In the genomic region with DNA sequence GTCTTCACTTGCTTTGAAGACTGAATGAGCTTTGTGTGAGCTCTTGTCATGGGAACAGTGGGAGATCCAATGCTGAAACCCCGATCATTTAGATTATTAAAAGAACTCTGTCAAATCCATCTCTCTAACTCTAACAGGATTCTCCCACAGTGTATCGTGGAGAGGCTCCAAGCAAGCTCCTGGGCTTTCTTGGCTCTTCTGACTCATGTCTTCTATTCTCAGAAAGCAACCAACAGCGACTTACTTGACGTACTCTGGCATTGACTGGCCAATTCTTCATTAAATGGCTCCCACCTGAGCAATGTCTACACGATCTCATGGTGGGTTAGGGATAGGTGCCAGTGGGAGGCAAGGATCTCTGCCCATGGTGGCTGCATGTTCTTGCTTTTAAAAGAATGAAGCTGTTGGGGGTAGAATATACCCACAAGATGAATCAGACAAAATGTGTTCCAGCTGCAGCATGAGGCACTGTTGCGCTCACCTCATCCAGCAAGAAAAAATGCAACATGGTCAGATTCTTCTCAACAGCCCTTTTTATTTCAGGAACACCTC, we compare ENCODE assay signal across 18 mouse cellular contexts.
"Had no signal": no experiment of that assay in that cellular context is flagged by ENCODE, and none has a peak within 500 bp of the region (broad histone marks: within the 10 kb centered on the region; RNA-seq: fewer than 3 reads in every experiment).

No protein-coding gene starts in this region.

- H3K9me3 ChIP-seq: midbrain, embryonic 10.5 days; midbrain, embryonic 12.5 days; neural tube, embryonic 13.5 days; neural tube, embryonic 15.5 days had no signal

- DNase-seq: lung, adult 18-20 months; lung, embryonic 14.5 days; lung, postnatal 10 days; lung, postnatal 4 days; midbrain, embryonic 14.5 days; retina, postnatal 1 day; right cerebral cortex, adult 18-20 months; right cerebral cortex, postnatal 25 days; right cerebral cortex, postnatal 4 days; spleen, adult 18-20 months; thymus, adult 2 months; thymus, postnatal 25 days; thymus, postnatal 4 days had no signal

- H3K4me3 ChIP-seq: midbrain, embryonic 10.5 days; midbrain, embryonic 12.5 days; myocyte; neural tube, embryonic 13.5 days; neural tube, embryonic 15.5 days had no signal

- H3K27ac ChIP-seq: midbrain, embryonic 10.5 days; midbrain, embryonic 12.5 days; neural tube, embryonic 13.5 days; neural tube, embryonic 15.5 days had no signal

- H3K4me1 ChIP-seq: midbrain, embryonic 10.5 days; midbrain, embryonic 12.5 days; neural tube, embryonic 13.5 days; neural tube, embryonic 15.5 days had no signal

- H3K36me3 ChIP-seq: midbrain, embryonic 10.5 days; midbrain, embryonic 12.5 days; neural tube, embryonic 13.5 days; neural tube, embryonic 15.5 days had no signal

- H3K27me3 ChIP-seq: midbrain, embryonic 12.5 days; neural tube, embryonic 13.5 days; neural tube, embryonic 15.5 days had no signal
